Mouse (Mus musculus) neural tube, embryonic 14.5 days (tissue): ENCODE data around the gene Dleu7. TPM values are rescaled to one million over a fixed set of nuclear protein-coding genes. Genes with fewer than 3 reads are reported as not detected.
A peak's percentile ranks its signal among the peaks of the same experiment; 100 is the strongest.

ENCODE experiments used
- ATAC-seq: fragments of 200-750 bp; cut with Nextera tagmentation; 2 replicates; pipeline ENCODE4 v1.8.0; 2017; ENCODE audit warnings: low read depth, mild to moderate bottlenecking, moderate TSS enrichment, moderate library complexity
- H3K27ac ChIP-seq: fragments of 300-500 bp; sonication (generic); 2 replicates; pipeline ENCODE4 v1.5.1; 2014; ENCODE audit warnings: low read depth, mild to moderate bottlenecking, control low read depth, low read length, moderate library complexity, mixed read lengths
- H3K27me3 ChIP-seq: fragments of 300-500 bp; sonication (generic); 2 replicates; pipeline ENCODE4 v1.6.1; 2014; ENCODE audit warnings: low read length; ENCODE audit not compliant: control insufficient read depth, insufficient read depth
- H3K36me3 ChIP-seq: fragments of 300-500 bp; sonication (generic); 2 replicates; pipeline ENCODE4 v1.6.1; 2014; ENCODE audit warnings: low read length, mixed read lengths; ENCODE audit not compliant: control insufficient read depth, insufficient read depth
- H3K4me1 ChIP-seq: fragments of 300-500 bp; sonication (generic); 2 replicates; pipeline ENCODE4 v1.6.1; 2014; ENCODE audit warnings: low read length; ENCODE audit not compliant: control insufficient read depth, insufficient read depth
- H3K4me2 ChIP-seq: fragments of 300-500 bp; sonication (generic); 2 replicates; pipeline ENCODE4 v1.6.1; 2014; ENCODE audit warnings: mild to moderate bottlenecking, low read depth, low read length, control low read depth
- H3K4me3 ChIP-seq: fragments of 300-500 bp; sonication (generic); 2 replicates; pipeline ENCODE4 v1.5.1; 2014; ENCODE audit warnings: low read depth, low read length, control low read depth, mixed read lengths
- H3K9ac ChIP-seq: fragments of 300-500 bp; sonication (generic); replicated peaks from 2 replicates; pipeline ENCODE4 v1.6.1; 2014; ENCODE audit warnings: low read depth, mild to moderate bottlenecking, control low read depth, low read length, mixed read lengths
- H3K9me3 ChIP-seq: fragments of 300-500 bp; sonication (generic); 2 replicates; pipeline ENCODE4 v1.6.1; 2016; ENCODE audit warnings: low read length; ENCODE audit not compliant: control insufficient read depth
- WGBS: fragments of 180-500 bp; shearing (Covaris S2); extraction: QIAGEN DNeasy Blood & Tissue Kit; methylation state at CpG from one replicate; pipeline ENCODE4 v1.1.7; 2014; 5-methylcytosine and 5-hydroxymethylcytosine counted together
- polyA plus RNA-seq: library from polyadenylated mRNA; unstranded; fragments of >200 nt; fragmentation: Nextera tagmentation; extraction: Ambion mirVana; gene quantifications from 2 replicates; pipeline ENCODE4 v1.2.1, GENCODE M21; 2014

Gene Dleu7
- polyA plus RNA-seq, 1 experiment from 2014 or later, result 19.6 TPM

GRCm38 (mm10) chr14:62235214-62235613 is 57.6 kb downstream of the Dleu7 start:
- no peak for ATAC-seq
- 0 out of 2 replicates have a peak, but pooled peaks cover 2% of the 10 kb centered on the region for H3K4me1 ChIP-seq
- H3K36me3 ChIP-seq, result no peaks in the 10 kb centered on the region
- H3K9me3 ChIP-seq, result no peaks in the 10 kb centered on the region
- no peak overlapping the region for H3K27ac ChIP-seq
- WGBS, result 87% methylated on average over 1 of the region's 1 CpGs
- no peak overlapping the region for H3K4me3 ChIP-seq
- no peak overlapping the region for H3K4me2 ChIP-seq
- no peaks in the 10 kb centered on the region for H3K27me3 ChIP-seq
- H3K9ac ChIP-seq, result no peak overlapping the region

DNA sequence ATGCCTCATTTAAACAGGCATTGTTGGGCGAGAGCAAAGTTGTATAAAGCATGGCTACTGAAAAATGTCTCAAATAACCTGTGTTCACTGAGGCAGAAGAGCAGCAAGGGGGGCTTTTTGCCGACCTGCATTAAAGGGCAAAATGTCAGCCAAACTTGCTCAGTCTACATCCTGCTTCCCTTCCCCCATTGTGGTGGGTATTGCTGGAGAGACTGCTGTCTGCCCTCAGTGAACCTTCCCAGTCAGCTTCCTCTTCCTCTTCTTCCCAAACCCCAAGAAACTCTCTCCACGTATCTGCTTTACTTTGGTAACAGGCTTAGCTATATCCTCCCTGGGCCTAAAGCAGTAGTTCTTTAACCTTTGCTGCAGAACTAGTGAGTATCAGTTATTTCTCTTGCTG is 61.9 kb downstream of the Dleu7 start:
- 41% methylated on average over 3 of the region's 3 CpGs for whole genome bisulfite sequencing
- no peak for ATAC-seq
- Histone ChIP-seq H3K4me3 (no peak overlapping the region), H3K9ac (no peak overlapping the region), H3K27ac (no peak overlapping the region), H3K4me1 (0 out of 2 replicates have a peak, but pooled peaks cover 2% of the 10 kb centered on the region), H3K27me3 (no peaks in the 10 kb centered on the region), H3K36me3 (no peaks in the 10 kb centered on the region), H3K4me2 (no peak overlapping the region), H3K9me3 (no peaks in the 10 kb centered on the region)

DNA sequence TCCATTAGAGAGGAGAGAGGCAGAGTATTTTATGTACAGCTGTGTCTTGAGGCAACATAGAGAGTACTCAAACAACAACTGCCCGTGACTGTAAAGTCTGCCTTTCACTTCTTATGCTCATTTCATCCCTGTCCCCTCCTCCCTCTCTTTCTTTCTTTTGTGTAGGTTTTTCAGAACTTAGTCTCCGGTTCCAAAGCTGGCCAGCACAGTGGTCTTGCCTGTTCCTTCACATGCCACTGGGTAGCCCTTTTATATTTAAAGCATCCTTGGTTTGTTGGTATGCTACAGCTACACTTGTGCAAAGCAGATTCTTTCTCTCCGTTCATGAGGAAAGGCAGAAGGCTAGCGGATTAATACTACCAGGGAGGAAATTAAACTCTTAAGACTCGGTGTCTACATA is 65.7 kb downstream of the Dleu7 start:
- no peak overlapping the region for H3K4me3 ChIP-seq

DNA sequence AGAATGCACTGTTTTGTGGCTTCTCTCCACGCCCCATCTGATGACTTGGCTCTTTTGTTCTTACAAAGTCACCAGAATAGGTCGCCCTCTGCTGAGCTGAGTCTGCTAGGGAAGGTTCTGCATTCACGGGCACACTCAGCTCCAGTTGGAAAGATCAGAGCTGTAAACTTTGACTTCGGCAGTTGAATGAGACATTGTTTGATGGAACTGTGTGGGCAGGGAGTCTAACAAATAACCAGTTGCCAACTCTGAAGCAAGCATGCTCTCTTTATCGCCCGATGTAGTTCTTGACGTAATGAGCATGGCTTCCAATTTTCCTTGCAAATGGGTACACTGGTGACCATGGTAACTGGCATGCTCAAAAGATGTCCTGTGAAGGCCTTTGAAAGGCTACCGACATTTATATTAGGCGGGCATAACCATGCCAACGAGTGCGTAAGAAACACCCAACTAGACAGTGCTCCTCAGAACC is 66.2 kb downstream of the Dleu7 start:
- H3K4me2 ChIP-seq, result no peak overlapping the region
- H3K36me3 ChIP-seq, result no peaks in the 10 kb centered on the region
- no peaks in the 10 kb centered on the region for H3K9me3 ChIP-seq
- WGBS, result 28% methylated on average over 11 of the region's 11 CpGs
- H3K27ac ChIP-seq, result no peak overlapping the region
- ATAC-seq, result peak; percentile 84
- H3K9ac ChIP-seq, result no peak overlapping the region
- H3K27me3 ChIP-seq, result no peaks in the 10 kb centered on the region
- no peak overlapping the region for H3K4me3 ChIP-seq
- H3K4me1 ChIP-seq, result no peaks in the 10 kb centered on the region

More for the DNA sequence above, 65.7 kb downstream of the Dleu7 start:
- H3K9ac ChIP-seq, result no peak overlapping the region
- H3K36me3 ChIP-seq, result no peaks in the 10 kb centered on the region
- H3K4me2 ChIP-seq, result no peak overlapping the region
- H3K9me3 ChIP-seq, result no peaks in the 10 kb centered on the region
- no peaks in the 10 kb centered on the region for H3K27me3 ChIP-seq
- ATAC-seq, result peak; percentile 57; the same call in 1 of the 2 replicates
- 40% methylated on average over 5 of the region's 5 CpGs for WGBS
- no peak overlapping the region for H3K27ac ChIP-seq
- H3K4me1 ChIP-seq, result no peaks in the 10 kb centered on the region

Other genes with a start within 250 kb of the Dleu7 start
- gene Rnaseh2b, start 458 bp downstream of the Dleu7 start, polyA plus RNA-seq, result 26.9 and 27.8 TPM in 2 replicates
- gene Gucy1b2, start 163.2 kb upstream of the Dleu7 start, polyA plus RNA-seq, result 0.19 and 0.60 TPM in 2 replicates